Mouse (Mus musculus) liver, embryonic 16.5 days (tissue): ENCODE data around the gene Frmpd2. TPM values are rescaled to one million over a fixed set of nuclear protein-coding genes. Genes with fewer than 3 reads are reported as not detected.

ENCODE experiments used
- ATAC-seq: fragments of 200-750 bp; cut with Nextera tagmentation; 2 replicates; pipeline ENCODE4 v1.8.0; 2017; ENCODE audit warnings: low read depth, mild to moderate bottlenecking, moderate number of reproducible peaks, moderate library complexity
- H3K27ac ChIP-seq: fragments of 300-500 bp; sonication (generic); 2 replicates; pipeline ENCODE4 v1.5.1; 2014; ENCODE audit warnings: mild to moderate bottlenecking, low read length
- H3K27me3 ChIP-seq: fragments of 300-500 bp; sonication (generic); 2 replicates; pipeline ENCODE4 v1.6.1; 2014; ENCODE audit warnings: low read depth, low read length, mixed read lengths; ENCODE audit not compliant: control insufficient read depth, insufficient read depth
- H3K36me3 ChIP-seq: fragments of 300-500 bp; sonication (generic); 2 replicates; pipeline ENCODE4 v1.6.1; 2014; ENCODE audit warnings: mild to moderate bottlenecking; ENCODE audit not compliant: control insufficient read depth, insufficient read depth
- H3K4me1 ChIP-seq: fragments of 300-500 bp; sonication (generic); 2 replicates; pipeline ENCODE4 v1.6.1; 2014; ENCODE audit warnings: low read depth, low read length, mixed read lengths; ENCODE audit not compliant: control insufficient read depth
- H3K4me2 ChIP-seq: fragments of 300-500 bp; sonication (generic); 2 replicates; pipeline ENCODE4 v1.6.1; 2014; ENCODE audit warnings: low read depth, low read length, mixed read lengths
- H3K4me3 ChIP-seq: fragments of 300-500 bp; sonication (generic); 2 replicates; pipeline ENCODE4 v1.5.1; 2014; ENCODE audit warnings: low read depth, mild to moderate bottlenecking, low read length
- H3K9ac ChIP-seq: fragments of 300-500 bp; sonication (generic); 2 replicates; pipeline ENCODE4 v1.6.1; 2014; ENCODE audit warnings: low read depth, low read length
- H3K9me3 ChIP-seq: fragments of 300-500 bp; sonication (generic); replicated peaks from 2 replicates; pipeline ENCODE4 v1.6.1; 2016; ENCODE audit warnings: low read length; ENCODE audit not compliant: control insufficient read depth
- whole genome bisulfite sequencing: fragments of 180-500 bp; shearing (Covaris S2); extraction: QIAGEN DNeasy Blood & Tissue Kit; methylation state at CpG from one replicate; pipeline ENCODE4 v1.1.7; 2014; ENCODE audit not compliant: insufficient replicate concordance; 5-methylcytosine and 5-hydroxymethylcytosine counted together
- polyA plus RNA-seq: library from polyadenylated mRNA; unstranded; fragments of >200 nt; fragmentation: Nextera tagmentation; extraction: Ambion mirVana; gene quantifications from 2 replicates; pipeline ENCODE4 v1.2.1, GENCODE M21; 2015

Gene Frmpd2
- polyA plus RNA-seq, 1 experiment from 2014 or later, result not detected

DNA sequence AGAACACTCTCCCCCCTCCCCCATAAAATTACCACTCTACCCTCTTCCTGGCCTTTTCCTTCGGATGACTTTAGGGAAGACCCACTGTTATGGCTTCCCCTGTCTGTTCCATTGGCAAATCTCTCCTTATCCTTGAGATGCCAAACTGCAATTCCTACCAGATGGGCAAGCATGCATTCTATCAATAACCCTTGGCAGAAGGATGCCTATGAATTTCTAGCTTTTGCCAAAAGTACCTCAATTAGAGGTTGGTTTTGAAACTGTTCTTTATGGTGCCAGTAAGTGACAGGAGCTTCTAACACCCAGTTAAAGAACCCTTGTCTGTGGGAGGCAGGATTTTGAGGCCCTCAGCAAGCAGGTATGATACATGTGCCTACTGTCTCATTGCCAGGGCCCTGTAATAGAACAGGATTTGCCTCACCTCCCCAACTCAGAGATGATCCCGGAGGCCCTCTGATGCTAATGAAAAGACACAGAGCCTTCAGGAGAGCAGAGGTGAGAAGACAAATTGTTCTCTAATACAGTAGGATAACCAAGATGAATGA is 22.1 kb upstream of the Frmpd2 start:
- H3K4me1 ChIP-seq, result peaks cover 3% of the 10 kb centered on the region
- no peak overlapping the region for H3K4me3 ChIP-seq
- whole genome bisulfite sequencing, result 48% methylated on average over 2 of the region's 2 CpGs
- ATAC-seq, result no peak
- H3K27me3 ChIP-seq, result no peaks in the 10 kb centered on the region
- H3K4me2 ChIP-seq, result no peak overlapping the region
- no peaks in the 10 kb centered on the region for H3K9me3 ChIP-seq
- H3K36me3 ChIP-seq, result no peaks in the 10 kb centered on the region
- H3K9ac ChIP-seq, result no peak overlapping the region
- no peak overlapping the region for H3K27ac ChIP-seq

DNA sequence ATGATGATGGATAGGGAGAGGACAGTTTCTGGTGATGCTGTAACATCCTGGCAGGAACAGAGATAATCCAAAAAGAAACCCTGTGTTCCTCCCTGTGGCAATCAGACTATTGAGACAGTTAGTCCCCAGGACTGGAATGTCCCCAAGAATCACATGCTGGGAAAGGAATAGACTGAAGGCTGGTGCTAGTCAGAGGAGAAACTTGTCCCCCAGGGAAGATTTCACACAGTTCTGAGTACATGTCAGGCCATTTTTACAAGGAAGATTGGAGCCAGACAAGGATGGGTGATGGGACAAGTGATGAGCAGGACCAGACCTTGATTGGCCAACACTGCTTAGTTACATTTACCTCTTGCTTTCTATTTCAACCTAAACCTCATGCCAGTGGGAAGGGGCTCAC is 21.2 kb upstream of the Frmpd2 start:
- Histone ChIP-seq H3K4me2 (no peak overlapping the region), H3K27me3 (no peaks in the 10 kb centered on the region), H3K4me3 (no peak overlapping the region), H3K27ac (no peak overlapping the region), H3K9me3 (no peaks in the 10 kb centered on the region), H3K36me3 (no peaks in the 10 kb centered on the region), H3K4me1 (peaks cover 3% of the 10 kb centered on the region), H3K9ac (no peak overlapping the region)
- ATAC-seq, result no peak

DNA sequence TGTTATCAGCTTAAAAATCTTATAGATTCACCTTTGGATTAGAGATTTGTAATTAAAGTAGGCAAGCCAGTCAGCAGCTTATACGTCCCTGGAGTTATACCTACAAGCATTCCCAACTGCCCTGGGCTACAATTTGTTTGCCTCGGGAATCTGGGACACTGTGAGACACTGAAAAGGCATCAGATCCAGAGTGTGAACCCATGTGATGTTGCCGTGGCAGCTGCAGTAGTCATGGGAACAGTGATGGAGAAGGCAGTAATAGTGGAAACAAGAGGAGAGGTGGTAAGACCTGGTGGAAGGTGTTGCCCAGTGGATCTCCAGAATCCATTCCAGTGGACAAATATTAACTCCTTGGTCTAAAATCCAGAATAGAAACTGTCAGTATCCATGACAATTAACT is 7.8 kb upstream of the Frmpd2 start:
- H3K9me3 ChIP-seq, result no peaks in the 10 kb centered on the region
- no peak overlapping the region for H3K9ac ChIP-seq
- H3K4me1 ChIP-seq, result no peaks in the 10 kb centered on the region
- ATAC-seq, result no peak
- H3K36me3 ChIP-seq, result no peaks in the 10 kb centered on the region
- no peak overlapping the region for H3K27ac ChIP-seq
- H3K4me2 ChIP-seq, result no peak overlapping the region
- no peak overlapping the region for H3K4me3 ChIP-seq
- 46% methylated on average over 3 of the region's 3 CpGs for WGBS
- H3K27me3 ChIP-seq, result no peaks in the 10 kb centered on the region

DNA sequence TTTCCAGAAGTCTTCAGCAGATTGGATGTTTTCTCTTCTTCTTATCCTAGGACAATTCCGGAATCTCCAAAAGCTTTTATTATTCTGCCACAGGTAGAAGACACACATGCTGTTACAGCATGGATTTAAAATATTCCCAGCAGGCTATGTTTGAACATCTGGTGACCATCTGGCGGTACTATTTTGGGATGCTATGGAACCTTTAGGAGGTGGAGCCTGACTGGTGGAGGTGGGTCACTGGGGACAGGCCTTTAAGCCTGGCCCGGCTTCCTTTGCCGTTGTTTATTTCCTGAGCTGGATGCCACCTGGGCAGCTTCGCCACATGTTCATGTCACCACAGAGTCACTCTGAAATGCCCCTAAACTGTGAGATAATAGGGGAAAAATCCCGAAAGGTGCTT is 3.7 kb upstream of the Frmpd2 start:
- Histone ChIP-seq H3K27ac (no peak overlapping the region), H3K36me3 (no peaks in the 10 kb centered on the region), H3K4me1 (no peaks in the 10 kb centered on the region), H3K9me3 (no peaks in the 10 kb centered on the region), H3K9ac (no peak overlapping the region), H3K4me3 (no peak overlapping the region), H3K27me3 (no peaks in the 10 kb centered on the region), H3K4me2 (no peak overlapping the region)
- WGBS, result 62% methylated on average over 6 of the region's 6 CpGs
- no peak for ATAC-seq

DNA sequence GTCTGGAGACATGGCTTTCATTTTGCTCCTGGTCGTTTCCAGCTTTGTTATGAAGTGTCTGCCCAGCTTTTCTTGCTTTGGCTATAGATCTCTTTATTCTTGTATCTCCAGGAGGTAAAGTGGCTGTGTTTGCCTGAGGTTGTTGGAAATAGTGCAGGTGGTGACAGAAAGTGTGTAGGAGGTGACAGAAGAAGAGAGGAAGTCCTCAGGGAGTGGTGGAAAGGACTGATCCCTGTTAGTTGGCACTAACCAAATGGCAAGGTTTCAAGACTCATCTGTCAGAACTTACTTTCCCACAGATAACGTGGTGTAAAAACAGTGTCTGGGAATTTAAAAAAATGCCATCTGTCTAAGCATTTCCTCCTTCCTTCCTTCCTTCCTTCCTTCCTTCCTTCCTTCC is 3.0 kb downstream of the Frmpd2 start:
- Histone ChIP-seq H3K27me3 (no peaks in the 10 kb centered on the region), H3K4me3 (no peak overlapping the region), H3K9me3 (no peaks in the 10 kb centered on the region), H3K27ac (no peak overlapping the region), H3K9ac (no peak overlapping the region), H3K4me2 (no peak overlapping the region), H3K4me1 (no peaks in the 10 kb centered on the region), H3K36me3 (no peaks in the 10 kb centered on the region)
- 39% methylated on average over 2 of the region's 2 CpGs for WGBS
- ATAC-seq, result no peak

DNA sequence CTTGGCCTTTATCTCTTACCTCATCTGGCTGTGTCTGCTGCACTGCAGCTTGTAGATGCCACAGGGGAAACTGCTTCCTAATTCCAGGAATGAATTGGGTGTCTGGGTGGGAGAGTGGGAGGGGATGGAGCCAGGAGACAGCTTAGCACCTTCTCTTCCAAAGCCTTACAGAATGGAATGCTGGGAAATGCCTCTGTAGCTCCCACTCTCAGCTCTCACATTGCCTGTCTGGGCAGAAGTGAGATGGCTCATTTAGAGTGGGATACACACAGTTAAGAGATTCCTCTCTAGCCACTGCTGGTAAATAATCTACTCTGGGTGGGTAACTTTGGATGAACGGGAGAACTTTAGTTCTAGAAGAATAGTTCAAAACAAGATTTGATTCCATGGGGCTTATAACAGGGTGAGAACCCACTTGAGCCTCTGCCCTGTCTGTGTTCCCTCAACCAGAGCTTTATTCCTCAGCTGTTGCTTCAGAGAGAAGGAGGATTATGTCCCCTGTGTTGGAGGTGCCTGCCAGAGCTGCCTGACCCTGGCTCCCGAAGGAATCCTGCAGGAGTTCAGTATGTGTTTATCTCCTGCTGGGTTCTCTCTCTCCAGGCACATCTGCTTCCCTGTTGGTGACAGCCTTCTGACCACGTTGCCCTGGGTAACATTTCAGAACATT is 4.7 kb downstream of the Frmpd2 start:
- Histone ChIP-seq H3K36me3 (no peaks in the 10 kb centered on the region), H3K27ac (no peak overlapping the region), H3K9ac (no peak overlapping the region), H3K4me3 (no peak overlapping the region), H3K4me1 (no peaks in the 10 kb centered on the region), H3K9me3 (no peaks in the 10 kb centered on the region), H3K4me2 (no peak overlapping the region), H3K27me3 (no peaks in the 10 kb centered on the region)
- ATAC-seq, result no peak
- WGBS, result 17% methylated on average over 3 of the region's 3 CpGs

DNA sequence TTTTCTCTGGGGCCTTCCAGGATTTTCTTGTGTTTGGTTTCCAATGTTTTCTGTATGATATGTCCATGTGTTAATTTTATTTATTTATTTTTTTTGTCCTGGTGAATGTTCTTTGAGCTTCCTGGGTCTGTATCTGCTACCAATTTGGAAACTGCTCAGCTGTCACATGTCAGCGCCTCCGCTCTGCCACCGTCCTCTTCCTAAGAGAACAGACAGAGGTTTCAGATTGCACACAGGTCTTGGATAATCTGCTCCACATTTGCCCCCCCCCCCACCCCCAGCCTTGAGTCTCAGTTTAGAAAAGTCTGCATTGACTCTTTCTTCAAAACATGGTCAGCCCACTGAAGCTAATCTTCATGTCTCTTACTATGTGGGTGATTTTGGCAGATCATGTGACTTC is 10.5 kb downstream of the Frmpd2 start:
- Histone ChIP-seq H3K4me1 (no peaks in the 10 kb centered on the region), H3K27ac (no peak overlapping the region), H3K9me3 (no peaks in the 10 kb centered on the region), H3K4me2 (no peak overlapping the region), H3K9ac (no peak overlapping the region), H3K27me3 (no peaks in the 10 kb centered on the region), H3K4me3 (no peak overlapping the region), H3K36me3 (no peaks in the 10 kb centered on the region)
- WGBS, result 69% methylated on average over 3 of the region's 3 CpGs
- ATAC-seq, result no peak

DNA sequence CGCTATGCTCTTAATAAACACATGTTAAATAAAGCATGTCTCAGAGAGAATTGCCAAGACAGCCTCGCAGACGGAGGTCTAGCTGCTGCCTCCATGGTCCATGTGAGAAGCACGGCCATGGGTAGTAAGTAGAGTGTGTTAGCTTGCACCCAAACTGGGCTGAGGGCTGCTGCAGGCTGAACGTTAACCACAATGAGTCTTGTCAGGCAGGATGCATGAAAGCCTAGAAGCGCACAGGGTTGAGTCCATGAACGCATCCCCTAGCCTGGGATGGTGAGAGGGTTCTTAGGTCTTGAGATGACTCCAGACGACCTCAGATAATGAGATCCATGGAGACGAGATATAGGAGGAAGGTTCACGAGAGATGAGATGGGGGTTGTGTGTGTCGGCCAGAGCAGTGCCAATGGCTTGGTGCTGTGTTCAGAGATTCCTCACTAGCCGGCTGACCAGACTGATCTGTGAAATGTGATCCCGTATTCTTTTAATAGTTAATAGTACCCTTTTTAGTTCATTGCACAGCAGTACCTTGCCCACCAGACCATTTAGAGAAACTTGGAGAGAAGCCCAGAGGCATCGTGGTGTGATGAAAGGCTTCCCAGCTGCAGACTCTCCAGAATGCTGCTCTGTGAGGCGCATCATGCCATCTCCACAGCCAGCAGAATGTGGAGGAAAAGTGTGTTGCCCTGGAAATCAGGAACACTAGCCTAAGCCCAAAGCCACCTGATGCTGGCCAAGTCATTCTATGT is 16.5 kb downstream of the Frmpd2 start:
- Histone ChIP-seq H3K4me3 (no peak overlapping the region), H3K4me2 (no peak overlapping the region), H3K27ac (no peak overlapping the region), H3K36me3 (no peaks in the 10 kb centered on the region), H3K9me3 (no peaks in the 10 kb centered on the region), H3K9ac (no peak overlapping the region), H3K27me3 (no peaks in the 10 kb centered on the region), H3K4me1 (no peaks in the 10 kb centered on the region)
- WGBS, result 68% methylated on average over 15 of the region's 15 CpGs
- ATAC-seq, result no peak

DNA sequence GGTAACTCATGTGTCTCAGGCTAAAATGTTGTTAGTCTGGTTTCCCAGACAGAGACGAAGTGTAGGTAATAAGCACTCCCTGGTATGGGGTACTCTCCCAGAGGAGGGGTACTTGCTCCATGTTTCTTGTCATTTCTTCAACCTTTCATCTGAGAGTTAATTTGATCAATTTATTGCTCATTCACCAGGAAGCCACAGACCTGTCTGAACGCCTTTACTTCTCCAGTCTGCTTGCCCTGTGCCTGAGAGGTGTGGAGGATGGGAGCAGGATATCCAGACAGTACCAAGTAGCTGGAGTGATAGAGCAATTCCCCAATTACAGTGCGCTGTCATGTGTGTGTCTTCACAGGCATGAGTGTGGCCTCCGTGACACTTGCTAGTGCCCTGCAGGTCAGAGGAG is 23.7 kb downstream of the Frmpd2 start:
- no peak overlapping the region for H3K4me2 ChIP-seq
- no peak overlapping the region for H3K27ac ChIP-seq
- no peaks in the 10 kb centered on the region for H3K4me1 ChIP-seq
- 55% methylated on average over 4 of the region's 4 CpGs for WGBS
- no peaks in the 10 kb centered on the region for H3K27me3 ChIP-seq
- no peak for ATAC-seq
- H3K9ac ChIP-seq, result no peak overlapping the region
- no peaks in the 10 kb centered on the region for H3K9me3 ChIP-seq
- no peaks in the 10 kb centered on the region for H3K36me3 ChIP-seq
- H3K4me3 ChIP-seq, result no peak overlapping the region
